Mouse (Mus musculus) CH12.LX (cell line): ENCODE data around the gene Fktn. TPM values are rescaled to one million over a fixed set of nuclear protein-coding genes. Genes with fewer than 3 reads are reported as not detected.

Experiments
- DNase-seq: peaks from one replicate; pipeline ENCODE4 v3.0.0-alpha.2; 2013; ENCODE audit errors: extremely low read depth
- H3K27ac ChIP-seq: 2 replicates; pipeline ENCODE4 v1.5.1; 2012; ENCODE audit warnings: low read depth, mild to moderate bottlenecking, control low read depth, moderate library complexity; ENCODE audit not compliant: insufficient read depth
- H3K27me3 ChIP-seq: replicated peaks from 2 replicates; pipeline ENCODE3; 2012; ENCODE audit warnings: inconsistent platforms
- H3K36me3 ChIP-seq, 2 experiments: replicated peaks in 1 of 2; 2 replicates each; pipeline versions ENCODE3 to v1.6.1; 2012; ENCODE audit warnings: inconsistent platforms in 1 of 2, low read length in 1 of 2, mild to moderate bottlenecking in 1 of 2, mixed read lengths in 1 of 2, moderate library complexity in 1 of 2; ENCODE audit not compliant: control insufficient read depth in 1 of 2, insufficient read depth in 1 of 2
- H3K4me1 ChIP-seq, 2 experiments: 2 replicates each; pipeline ENCODE4 v1.6.1; 2012; ENCODE audit warnings: inconsistent platforms in 1 of 2, moderate library complexity in 1 of 2; ENCODE audit not compliant: insufficient read depth in 2 of 2, control insufficient read depth in 1 of 2
- H3K4me2 ChIP-seq: 2 replicates; pipeline ENCODE4 v1.6.1; 2012; ENCODE audit warnings: low read depth, mild to moderate bottlenecking, control low read depth; ENCODE audit not compliant: poor library complexity, insufficient read depth, severe bottlenecking
- H3K4me3 ChIP-seq, 3 experiments: fragments of 150-350 bp in 1 of 3; sonication (generic) in 1 of 3; replicated peaks in 1 of 3; 2 replicates each; pipeline versions ENCODE3 to v1.5.1; 2011 to 2012; ENCODE audit warnings: low read depth in 2 of 3, low read length in 2 of 3, mild to moderate bottlenecking in 2 of 3, moderate library complexity in 2 of 3, control low read depth in 1 of 3, improper control_type of control experiment in 1 of 3, inconsistent platforms in 1 of 3, mixed read lengths in 1 of 3; ENCODE audit not compliant: poor library complexity in 1 of 3
- H3K79me2 ChIP-seq: replicated peaks from 2 replicates; pipeline ENCODE4 v1.6.1; 2012; ENCODE audit warnings: mild to moderate bottlenecking, moderate library complexity; ENCODE audit not compliant: control insufficient read depth, poor library complexity, insufficient read depth, severe bottlenecking; ENCODE audit errors: extremely low read depth
- H3K9ac ChIP-seq: 2 replicates; pipeline ENCODE4 v1.6.1; 2012; ENCODE audit warnings: low read depth, mild to moderate bottlenecking, control low read depth, moderate library complexity; ENCODE audit not compliant: insufficient read depth
- H3K9me3 ChIP-seq: replicated peaks from 2 replicates; pipeline ENCODE3; 2012; ENCODE audit warnings: low read length, inconsistent platforms, mixed read lengths
- BHLHE40 ChIP-seq: IDR thresholded peaks from 2 replicates; pipeline ENCODE4 v1.6.1; 2011; ENCODE audit warnings: mild to moderate bottlenecking, low read depth, low read length, improper control_type of control experiment
- CHD1 ChIP-seq: IDR thresholded peaks from 2 replicates; pipeline ENCODE4 v1.6.1; 2012; ENCODE audit warnings: low read depth, low read length, improper control_type of control experiment, inconsistent platforms
- CTCF ChIP-seq, 2 experiments: IDR thresholded peaks in 1 of 2; conservative IDR thresholded peaks in 1 of 2; 2 replicates each; pipeline ENCODE4 v1.5.1; 2011 to 2012; ENCODE audit warnings: low read depth in 2 of 2, low read length in 2 of 2, improper control_type of control experiment in 1 of 2, inconsistent platforms in 1 of 2, mild to moderate bottlenecking in 1 of 2, moderate library complexity in 1 of 2
- E2F4 ChIP-seq: IDR thresholded peaks from 2 replicates; pipeline ENCODE4 v1.6.1; 2011; ENCODE audit warnings: low read depth, low read length, improper control_type of control experiment; ENCODE audit not compliant: insufficient replicate concordance
- GABPA ChIP-seq: IDR thresholded peaks from 2 replicates; pipeline ENCODE4 v1.6.1; 2012; ENCODE audit warnings: low read depth, low read length, improper control_type of control experiment, inconsistent platforms; ENCODE audit not compliant: insufficient replicate concordance
- IRF4 ChIP-seq: IDR thresholded peaks from 2 replicates; pipeline ENCODE4 v1.6.1; 2014; ENCODE audit warnings: low read depth, mild to moderate bottlenecking, inconsistent platforms, low read length, improper control_type of control experiment
- JUND ChIP-seq: conservative IDR thresholded peaks from 2 replicates; pipeline ENCODE4 v1.6.1; 2011; ENCODE audit warnings: low read depth, low read length, improper control_type of control experiment
- MAFK ChIP-seq: IDR thresholded peaks from 2 replicates; pipeline ENCODE4 v1.6.1; 2011; ENCODE audit warnings: low read length, improper control_type of control experiment; ENCODE audit not compliant: insufficient replicate concordance
- MAZ ChIP-seq: IDR thresholded peaks from 2 replicates; pipeline ENCODE4 v1.6.1; 2012; ENCODE audit warnings: low read depth, mild to moderate bottlenecking, inconsistent platforms, low read length, improper control_type of control experiment, moderate library complexity
- MEF2A ChIP-seq: IDR thresholded peaks from 2 replicates; pipeline ENCODE4 v1.6.1; 2014; ENCODE audit warnings: low read depth, mild to moderate bottlenecking, inconsistent platforms, low read length, improper control_type of control experiment, borderline replicate concordance
- MXI1 ChIP-seq: IDR thresholded peaks from 2 replicates; pipeline ENCODE4 v1.6.1; 2011; ENCODE audit warnings: mild to moderate bottlenecking, low read depth, low read length, improper control_type of control experiment
- NELFE ChIP-seq: IDR thresholded peaks from 2 replicates; pipeline ENCODE4 v1.6.1; 2011; ENCODE audit warnings: low read depth, low read length, improper control_type of control experiment
- PAX5 ChIP-seq: IDR thresholded peaks from 2 replicates; pipeline ENCODE4 v1.6.1; 2012; ENCODE audit warnings: low read length, inconsistent platforms, mixed read lengths
- POLR2A ChIP-seq: IDR thresholded peaks from 2 replicates; pipeline ENCODE4 v1.6.1; 2011; ENCODE audit warnings: low read depth, mild to moderate bottlenecking, improper control_type of control experiment, low read length
- RCOR1 ChIP-seq: conservative IDR thresholded peaks from 2 replicates; pipeline ENCODE4 v1.6.1; 2012; ENCODE audit warnings: low read depth, mild to moderate bottlenecking, inconsistent platforms, low read length, improper control_type of control experiment
- SMC3 ChIP-seq: IDR thresholded peaks from 2 replicates; pipeline ENCODE4 v1.6.1; 2011; ENCODE audit warnings: low read depth, low read length, improper control_type of control experiment
- TBP ChIP-seq: conservative IDR thresholded peaks from 2 replicates; pipeline ENCODE4 v1.6.1; 2011; ENCODE audit warnings: low read depth, low read length, improper control_type of control experiment
- UBTF ChIP-seq: IDR thresholded peaks from 2 replicates; pipeline ENCODE4 v1.6.1; 2012; ENCODE audit warnings: low read depth, mild to moderate bottlenecking, inconsistent platforms, low read length, improper control_type of control experiment, moderate library complexity
- USF1 ChIP-seq: IDR thresholded peaks from 2 replicates; pipeline ENCODE4 v1.6.1; 2014; ENCODE audit warnings: low read depth, mild to moderate bottlenecking, inconsistent platforms, low read length, improper control_type of control experiment
- ZC3H11A ChIP-seq: IDR thresholded peaks from 2 replicates; pipeline ENCODE4 v1.6.1; 2012; ENCODE audit warnings: low read depth, mild to moderate bottlenecking, inconsistent platforms, low read length, improper control_type of control experiment
- ZNF384 ChIP-seq: IDR thresholded peaks from 2 replicates; pipeline ENCODE4 v1.6.1; 2012; ENCODE audit warnings: low read depth, low read length, improper control_type of control experiment, inconsistent platforms
- dilution Hi-C: fragments of 300-500 bp; cut with MboI; formaldehyde crosslinking; loops from 2 replicates; pipeline ENCODE4 v1.14.3; 2020; ENCODE audit warnings: low sequenced_read_pairs; ENCODE audit not compliant: extremely low pct_unique_long_range_greater_than_20kb, extremely low pct_ligation_motif_present
- in situ Hi-C: fragments of 300-500 bp; cut with MboI; formaldehyde crosslinking; loops from 3 replicates; pipeline ENCODE4 v1.14.3; 2019; ENCODE audit warnings: low sequenced_read_pairs, low pct_ligation_motif_present, low pct_unique_long_range_greater_than_20kb, mixed read lengths
- polyA plus RNA-seq: library from polyadenylated mRNA; unstranded; fragments of >175 nt; gene quantifications from 2 replicates; pipeline ENCODE4 v1.2.1, GENCODE M21; 2012; ENCODE audit warnings: low read depth; ENCODE audit not compliant: insufficient read length
- total RNA-seq, 2 experiments: library from RNA; depleted of rRNA; stranded (reverse); fragments of 300-350 nt in 1 of 2; fragments of >200 nt in 1 of 2; gene quantifications; 2 replicates each; pipeline ENCODE4 v1.2.3; 2012 to 2014

Fktn gene
- total RNA-seq (2012; rRNA removed) (4.8 and 5.8 TPM in 2 replicates), total RNA-seq (2014; rRNA removed) (5.5 and 5.8 TPM in 2 replicates), polyA plus RNA-seq (6.5 and 7.5 TPM in 2 replicates)

DNA sequence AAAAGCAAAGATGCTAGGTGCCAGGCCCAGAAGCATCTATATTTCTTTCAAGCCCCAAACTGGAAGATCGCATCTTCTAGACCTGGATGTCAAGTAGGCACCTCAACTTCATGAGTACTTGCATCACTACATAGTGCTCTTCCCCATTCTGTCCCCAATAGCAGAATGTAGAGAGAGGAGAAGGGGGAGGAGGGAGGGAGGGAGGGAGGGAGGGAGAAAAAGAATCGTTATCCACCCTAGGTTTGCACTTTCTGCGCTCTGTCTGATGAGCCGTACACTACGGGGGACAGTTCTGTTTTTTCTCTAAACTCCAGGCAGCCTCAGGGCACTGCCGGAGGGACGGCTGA is at the start of gene Fktn:
Fktn (plus strand) TSS at position 295 of the 347 bp plus-strand sequence.
- no peak for DNase-seq
- dilution Hi-C loops, result no loop called here
- peak within 1 kb of the TSS; percentile 75 to 90 (median 82) for H3K4me3 ChIP-seq
- no peaks in the 10 kb centered on the region for H3K27me3 ChIP-seq
- in situ Hi-C loops, result loop anchor here (10.0 kb wide), 1 partner anchor 89 kb away; no protein-coding TSS in a partner anchor
- TF ChIP-seq MAZ, result 0 out of 2 replicates have a peak, but pooled peaks have one; percentile 76
- TF ChIP-seq MEF2A, result no peak
- H3K36me3 ChIP-seq, result peaks cover 0 to 10% of the 10 kb centered on the region in 2 experiments
- H3K79me2 ChIP-seq, result peaks cover 2% of the 10 kb centered on the region; the same call in 1 of the 2 replicates
- peak within 1 kb of the TSS; percentile 67 for H3K9ac ChIP-seq
- peak within 1 kb of the TSS; percentile 84 for H3K4me2 ChIP-seq
- no peaks in the 10 kb centered on the region for H3K9me3 ChIP-seq
- peak within 1 kb of the TSS; percentile 14; the same call in 1 of the 2 replicates for H3K27ac ChIP-seq
- H3K4me1 ChIP-seq, result peaks cover 11 to 76% of the 10 kb centered on the region in 2 experiments; a peak in 3 of 4 replicates

DNA sequence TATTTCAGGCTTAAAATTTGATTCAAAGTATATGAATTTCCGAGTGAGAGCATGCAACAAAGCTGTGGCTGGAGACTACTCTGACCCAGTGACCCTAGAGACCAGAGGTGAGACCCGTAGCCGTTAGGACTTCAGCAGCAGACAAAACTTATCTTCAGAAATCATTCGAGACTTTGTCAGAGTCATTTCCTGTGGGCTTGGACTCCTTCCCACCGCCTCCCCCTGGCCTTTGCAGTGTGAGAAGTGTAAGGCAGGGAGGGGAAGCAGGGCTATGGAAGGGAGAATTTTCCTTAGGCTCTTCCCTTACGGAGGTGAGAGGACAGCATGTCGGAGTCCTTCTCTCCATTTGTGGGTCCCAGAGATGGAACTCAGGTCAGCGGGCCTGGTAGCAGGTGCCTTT is 31.7 kb upstream of the Fktn start:
- Histone ChIP-seq H3K9ac (no peak overlapping the region), H3K4me1 (peaks cover 0 to 5% of the 10 kb centered on the region in 2 experiments; a peak in 2 of 4 replicates), H3K27ac (no peak overlapping the region), H3K27me3 (no peaks in the 10 kb centered on the region), H3K9me3 (peaks cover 3% of the 10 kb centered on the region), H3K4me2 (no peak overlapping the region), H3K4me3 (no peak overlapping the region), H3K79me2 (no peaks in the 10 kb centered on the region), H3K36me3 (no peaks in the 10 kb centered on the region)
- in situ Hi-C loops, result no loop called here
- no peak for DNase-seq
- no peak for TF ChIP-seq MXI1
- TF ChIP-seq CTCF (conservative IDR thresholded peaks at IDR 0.05 in 1 of 2, IDR thresholded peaks at IDR 0.05 in 1 of 2; ENCODE audit: low read depth in 2 of 2, low read length in 2 of 2), result no peak
- no peak for TF ChIP-seq CHD1
- no peak for TF ChIP-seq MAFK
- TF ChIP-seq SMC3, result no peak
- no peak for TF ChIP-seq UBTF
- no peak for TF ChIP-seq RCOR1
- no peak for TF ChIP-seq GABPA
- no peak for TF ChIP-seq ZNF384
- no peak for TF ChIP-seq USF1
- TF ChIP-seq E2F4, result no peak
- TF ChIP-seq JUND, result no peak
- TF ChIP-seq IRF4, result no peak
- no peak for TF ChIP-seq MAZ
- no peak for TF ChIP-seq NELFE
- TF ChIP-seq PAX5, result no peak
- TF ChIP-seq POLR2A, result no peak
- TF ChIP-seq TBP, result no peak
- TF ChIP-seq BHLHE40, result no peak
- TF ChIP-seq ZC3H11A, result no peak
- dilution Hi-C loops, result no loop called here
